Comparison of ENCODE assay signal across 10 mouse cellular contexts in the genomic region with DNA sequence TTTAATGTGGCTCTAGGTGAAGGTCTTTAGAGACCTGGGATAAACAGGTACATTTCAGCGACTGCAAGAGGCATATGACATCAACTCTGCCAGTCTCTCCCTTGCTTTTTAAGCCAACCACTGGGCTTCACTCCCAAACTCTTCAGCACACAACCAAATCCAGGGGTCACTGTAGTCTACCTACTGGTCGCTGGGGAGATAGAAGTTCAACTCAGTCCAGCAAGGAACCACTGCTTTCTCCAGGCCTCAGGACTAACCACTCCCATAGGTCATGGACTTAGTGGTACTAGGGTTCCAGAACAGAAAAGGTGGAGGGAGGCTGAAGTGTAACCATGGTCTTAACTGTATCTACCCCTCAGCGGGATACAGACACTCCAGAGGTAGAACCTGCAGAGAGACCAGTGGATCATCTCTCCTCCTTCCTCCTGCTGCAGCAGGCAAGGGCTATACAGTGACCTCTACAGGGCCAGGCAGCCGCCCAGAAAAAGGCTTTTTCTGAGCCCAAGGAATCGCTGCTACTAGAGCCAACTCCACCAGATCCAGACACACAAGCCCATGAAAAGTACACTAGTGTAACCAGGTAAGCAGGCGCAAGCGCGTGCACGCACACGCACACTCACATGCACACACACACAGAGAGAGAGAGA. TPM values are rescaled to one million over a fixed set of nuclear protein-coding genes. Genes with fewer than 3 reads are reported as not detected.
DNase-seq lines count a peak whose midpoint lies in the region; ATAC-seq lines count a peak whose summit lies in the region.
"Had no signal": no experiment of that assay in that cellular context is flagged by ENCODE, and none has a peak within 500 bp of the region (broad histone marks: within the 10 kb centered on the region; RNA-seq: fewer than 3 reads in every experiment).

No protein-coding gene starts in this region.

- 67% methylated on average over 10 of the region's 10 CpGs for WGBS in kidney, embryonic 16.5 days
- WGBS in embryonic facial prominence, embryonic 13.5 days, result 73% methylated on average over 10 of the region's 10 CpGs
- WGBS in hindbrain, embryonic 16.5 days, result 70% methylated on average over 10 of the region's 10 CpGs
- 73% methylated on average over 10 of the region's 10 CpGs for WGBS in midbrain, embryonic 16.5 days

- no peaks in the 10 kb centered on the region; the same call in 1 of the 2 replicates for H3K36me3 ChIP-seq in kidney, embryonic 16.5 days (ENCODE audit: insufficient read depth, low read length)
- peaks cover 14% of the 10 kb centered on the region for H3K36me3 ChIP-seq in embryonic facial prominence, embryonic 13.5 days
- no peaks in the 10 kb centered on the region for H3K36me3 ChIP-seq in hindbrain, embryonic 16.5 days (ENCODE audit: control insufficient read depth, insufficient read depth, low read length)
- no peaks in the 10 kb centered on the region for H3K36me3 ChIP-seq in midbrain, embryonic 16.5 days (ENCODE audit: control insufficient read depth, insufficient read depth, low read length)

- peak overlapping the region; percentile 83 for H3K9ac ChIP-seq in kidney, embryonic 16.5 days (replicated peaks; ENCODE audit: low read length)
- peak overlapping the region; percentile 94 for H3K9ac ChIP-seq in embryonic facial prominence, embryonic 13.5 days
- peak overlapping the region; percentile 94 for H3K9ac ChIP-seq in hindbrain, embryonic 16.5 days (ENCODE audit: low read depth, low read length)
- peak overlapping the region; percentile 24; the same call in 1 of the 2 replicates for H3K9ac ChIP-seq in midbrain, embryonic 16.5 days (ENCODE audit: low read depth, low read length)

- peak overlapping the region; percentile 73 for H3K4me3 ChIP-seq in kidney, embryonic 16.5 days (ENCODE audit: low read length)
- H3K4me3 ChIP-seq in embryonic facial prominence, embryonic 13.5 days, result peak overlapping the region; percentile 88
- H3K4me3 ChIP-seq in hindbrain, embryonic 16.5 days (ENCODE audit: low read length), result peak overlapping the region; percentile 84
- peak overlapping the region; percentile 70 for H3K4me3 ChIP-seq in midbrain, embryonic 16.5 days (ENCODE audit: low read depth, low read length)

- no peaks in the 10 kb centered on the region for H3K27me3 ChIP-seq in kidney, embryonic 16.5 days (ENCODE audit: insufficient read depth, low read length)
- H3K27me3 ChIP-seq in embryonic facial prominence, embryonic 13.5 days, result 0 out of 2 replicates have a peak, but pooled peaks cover 4% of the 10 kb centered on the region
- no peaks in the 10 kb centered on the region for H3K27me3 ChIP-seq in hindbrain, embryonic 16.5 days (replicated peaks; ENCODE audit: control insufficient read depth, insufficient read depth, low read length)
- peaks cover 4% of the 10 kb centered on the region; the same call in 1 of the 2 replicates for H3K27me3 ChIP-seq in midbrain, embryonic 16.5 days (ENCODE audit: control insufficient read depth, insufficient read depth, low read depth, low read length)

- peaks cover 41% of the 10 kb centered on the region for H3K4me1 ChIP-seq in kidney, embryonic 16.5 days (ENCODE audit: insufficient read depth, low read length)
- H3K4me1 ChIP-seq in embryonic facial prominence, embryonic 13.5 days, result peaks cover 41% of the 10 kb centered on the region
- H3K4me1 ChIP-seq in hindbrain, embryonic 16.5 days (ENCODE audit: control insufficient read depth, insufficient read depth, low read depth, low read length), result peaks cover 14% of the 10 kb centered on the region
- peaks cover 6% of the 10 kb centered on the region for H3K4me1 ChIP-seq in midbrain, embryonic 16.5 days (ENCODE audit: control insufficient read depth, insufficient read depth, low read length)

- no peak overlapping the region; the same call in 1 of the 2 replicates for H3K27ac ChIP-seq in kidney, embryonic 16.5 days (ENCODE audit: low read length)
- H3K27ac ChIP-seq in embryonic facial prominence, embryonic 13.5 days, result no peak overlapping the region
- H3K27ac ChIP-seq in hindbrain, embryonic 16.5 days (ENCODE audit: low read depth, low read length), result no peak overlapping the region
- H3K27ac ChIP-seq in midbrain, embryonic 16.5 days (ENCODE audit: low read length), result no peak overlapping the region

- no peaks in the 10 kb centered on the region for H3K9me3 ChIP-seq in kidney, embryonic 16.5 days (ENCODE audit: low read length)
- H3K9me3 ChIP-seq in embryonic facial prominence, embryonic 13.5 days, result no peaks in the 10 kb centered on the region
- no peaks in the 10 kb centered on the region for H3K9me3 ChIP-seq in hindbrain, embryonic 16.5 days (ENCODE audit: control insufficient read depth, low read length)
- no peaks in the 10 kb centered on the region for H3K9me3 ChIP-seq in midbrain, embryonic 16.5 days (replicated peaks; ENCODE audit: control insufficient read depth, low read length, poor library complexity, severe bottlenecking)

- DNase-seq in kidney, adult 8-10 months, result no peak
- DNase-seq in embryo, embryonic 11 days, result no peak
- no peak for DNase-seq in spleen, postnatal 14 days (ENCODE audit: low spot score in 2 of 2)

- H3K4me2 ChIP-seq in kidney, embryonic 16.5 days (replicated peaks; ENCODE audit: low read depth, low read length), result peak overlapping the region; percentile 97
- peak overlapping the region; percentile 97 for H3K4me2 ChIP-seq in embryonic facial prominence, embryonic 13.5 days
- peak overlapping the region; percentile 93 for H3K4me2 ChIP-seq in hindbrain, embryonic 16.5 days (ENCODE audit: low read length)
- H3K4me2 ChIP-seq in midbrain, embryonic 16.5 days (ENCODE audit: low read length), result peak overlapping the region; percentile 82

- ATAC-seq in kidney, embryonic 16.5 days (ENCODE audit: low FRiP score, low TSS enrichment), result no peak
- no peak for ATAC-seq in embryonic facial prominence, embryonic 13.5 days (ENCODE audit: insufficient number of reproducible peaks, insufficient read depth, low FRiP score, low TSS enrichment, low read depth)
- ATAC-seq in hindbrain, embryonic 16.5 days, result no peak
- ATAC-seq in midbrain, embryonic 16.5 days, result no peak
- ATAC-seq in megakaryocyte progenitor cell, adult 5-6 weeks (replicated peaks; ENCODE audit: poor library complexity), result no peak

RNA-seq across cellular contexts. Expression of a gene that starts 1.3 kb away (rescaled TPM):
- 116 and 120 TPM in 2 replicates for polyA plus RNA-seq in kidney, embryonic 16.5 days (2015; fragmentation: Nextera tagmentation; extraction: Ambion mirVana)
- polyA plus RNA-seq in embryonic facial prominence, embryonic 13.5 days (2015; fragmentation: Nextera tagmentation; extraction: Ambion mirVana), result 50.2 and 50.4 TPM in 2 replicates
- polyA plus RNA-seq in hindbrain, embryonic 16.5 days (2015; fragmentation: Nextera tagmentation; extraction: Ambion mirVana), result 60.8 TPM in 2 replicates
- polyA plus RNA-seq in midbrain, embryonic 16.5 days (2015; fragmentation: Nextera tagmentation; extraction: Ambion mirVana), result 43.3 and 43.7 TPM in 2 replicates
- 1.2 and 2.6 TPM in 2 replicates for total RNA-seq in megakaryocyte progenitor cell, adult 5-6 weeks (2015)
- total RNA-seq in megakaryocyte progenitor cell, adult 5-6 weeks (2017), result 1.4 and 1.6 TPM in 2 replicates

RNA-seq across cellular contexts. Expression of a gene that starts 9.4 kb away (rescaled TPM):
- polyA plus RNA-seq in kidney, embryonic 16.5 days (2015; fragmentation: Nextera tagmentation; extraction: Ambion mirVana), result 0.37 TPM in 1 of 2 replicates, not detected in the other
- 0.74 and 1.2 TPM in 2 replicates for polyA plus RNA-seq in embryonic facial prominence, embryonic 13.5 days (2015; fragmentation: Nextera tagmentation; extraction: Ambion mirVana)
- polyA plus RNA-seq in hindbrain, embryonic 16.5 days (2015; fragmentation: Nextera tagmentation; extraction: Ambion mirVana), result 0.54 and 0.75 TPM in 2 replicates
- 0.36 and 0.90 TPM in 2 replicates for polyA plus RNA-seq in midbrain, embryonic 16.5 days (2015; fragmentation: Nextera tagmentation; extraction: Ambion mirVana)
- not detected in 2 replicates for total RNA-seq in megakaryocyte progenitor cell, adult 5-6 weeks (2015)
- not detected in 2 replicates for total RNA-seq in megakaryocyte progenitor cell, adult 5-6 weeks (2017)
- total RNA-seq: megakaryocyte, adult 5-6 weeks; MEL had no signal

RNA-seq across cellular contexts. Expression of a gene that starts 16.4 kb away (rescaled TPM):
- 23.1 TPM in 2 replicates for polyA plus RNA-seq in kidney, embryonic 16.5 days (2015; fragmentation: Nextera tagmentation; extraction: Ambion mirVana)
- polyA plus RNA-seq in embryonic facial prominence, embryonic 13.5 days (2015; fragmentation: Nextera tagmentation; extraction: Ambion mirVana), result 24.2 TPM in 2 replicates
- polyA plus RNA-seq in hindbrain, embryonic 16.5 days (2015; fragmentation: Nextera tagmentation; extraction: Ambion mirVana), result 9.6 and 9.9 TPM in 2 replicates
- 9.8 and 10.0 TPM in 2 replicates for polyA plus RNA-seq in midbrain, embryonic 16.5 days (2015; fragmentation: Nextera tagmentation; extraction: Ambion mirVana)
- total RNA-seq in megakaryocyte progenitor cell, adult 5-6 weeks (2015), result 5.7 and 6.7 TPM in 2 replicates
- 12.0 and 13.6 TPM in 2 replicates for total RNA-seq in megakaryocyte progenitor cell, adult 5-6 weeks (2017)

RNA-seq across cellular contexts. Expression of a gene that starts 16.4 kb away (rescaled TPM):
- polyA plus RNA-seq in kidney, embryonic 16.5 days (2015; fragmentation: Nextera tagmentation; extraction: Ambion mirVana), result 72.8 and 77.0 TPM in 2 replicates
- polyA plus RNA-seq in embryonic facial prominence, embryonic 13.5 days (2015; fragmentation: Nextera tagmentation; extraction: Ambion mirVana), result 60.9 and 69.9 TPM in 2 replicates
- polyA plus RNA-seq in hindbrain, embryonic 16.5 days (2015; fragmentation: Nextera tagmentation; extraction: Ambion mirVana), result 65.8 and 80.9 TPM in 2 replicates
- polyA plus RNA-seq in midbrain, embryonic 16.5 days (2015; fragmentation: Nextera tagmentation; extraction: Ambion mirVana), result 72.4 and 85.0 TPM in 2 replicates
- 64.3 and 66.9 TPM in 2 replicates for total RNA-seq in megakaryocyte progenitor cell, adult 5-6 weeks (2015)
- total RNA-seq in megakaryocyte progenitor cell, adult 5-6 weeks (2017), result 52.1 and 54.1 TPM in 2 replicates

RNA-seq across cellular contexts. Expression of a gene that starts 20.6 kb away (rescaled TPM):
- polyA plus RNA-seq in kidney, embryonic 16.5 days (2015; fragmentation: Nextera tagmentation; extraction: Ambion mirVana), result 19.7 and 22.7 TPM in 2 replicates
- 21.4 and 22.1 TPM in 2 replicates for polyA plus RNA-seq in embryonic facial prominence, embryonic 13.5 days (2015; fragmentation: Nextera tagmentation; extraction: Ambion mirVana)
- polyA plus RNA-seq in hindbrain, embryonic 16.5 days (2015; fragmentation: Nextera tagmentation; extraction: Ambion mirVana), result 10.8 and 18.7 TPM in 2 replicates
- polyA plus RNA-seq in midbrain, embryonic 16.5 days (2015; fragmentation: Nextera tagmentation; extraction: Ambion mirVana), result 19.7 and 20.3 TPM in 2 replicates
- 25.0 and 29.1 TPM in 2 replicates for total RNA-seq in megakaryocyte progenitor cell, adult 5-6 weeks (2015)
- total RNA-seq in megakaryocyte progenitor cell, adult 5-6 weeks (2017), result 21.3 and 22.6 TPM in 2 replicates

Comparison
In these comparisons a context has a peak if more than half of its experiments do, and no peak if none do; other contexts are left out.
1. H3K9ac ChIP-seq: peak in every context shown above with its lines; median percentile 94 in embryonic facial prominence, embryonic 13.5 days; 94 in hindbrain, embryonic 16.5 days; 83 in kidney, embryonic 16.5 days; 24 in midbrain, embryonic 16.5 days.